Mouse (Mus musculus) hematopoietic multipotent progenitor cell, adult 10-12 weeks (in vitro differentiated cells): ENCODE results near the gene Sox15. TPM values are rescaled to one million over a fixed set of nuclear protein-coding genes. Genes with fewer than 3 reads are reported as not detected.

Experiments
- polyA plus RNA-seq: library from polyadenylated mRNA; stranded (reverse); fragments of >175 nt; gene quantifications from 2 replicates; pipeline ENCODE4 v1.2.3, GENCODE M21; 2012; ENCODE audit warnings: low replicate concordance

Sox15 gene
- 0.34 and 0.66 TPM in 2 replicates for polyA plus RNA-seq

GRCm38 (mm10) chr11:69655264-69656064, at the start of gene Sox15:
TSS of gene Sox15 (plus strand) at chr11:69655314.

GRCm38 (mm10) chr11:69605726-69606490, 49.2 kb upstream of the Sox15 start, which contains the start of gene Atp1b2:
TSS of gene Atp1b2 (minus strand) at chr11:69605942.

GRCm38 (mm10) chr11:69617805-69618204, 37.3 kb upstream of the Sox15 start, which contains the start of gene Shbg:
TSS of gene Shbg (minus strand) at chr11:69617905.

GRCm38 (mm10) chr11:69621571-69622268, 33.4 kb upstream of the Sox15 start, which contains the start of gene Sat2:
TSS of gene Sat2 (plus strand) at chr11:69622024.

GRCm38 (mm10) chr11:69632284-69633089, 22.6 kb upstream of the Sox15 start, which contains the start of gene Fxr2:
TSS of gene Fxr2 (plus strand) at chr11:69632990.

GRCm38 (mm10) chr11:69662213-69662966, 7.3 kb downstream of the Sox15 start, which contains the start of gene Mpdu1:
TSS of gene Mpdu1 (minus strand) at chr11:69662642.

GRCm38 (mm10) chr11:69665961-69666664, 11.0 kb downstream of the Sox15 start, which contains the start of gene Cd68:
TSS of gene Cd68 (minus strand) at chr11:69666153.

GRCm38 (mm10) chr11:69672211-69672706, 17.1 kb downstream of the Sox15 start, which contains the start of gene Eif4a1:
TSS of gene Eif4a1 (minus strand) at chr11:69672423.

GRCm38 (mm10) chr11:69681314-69682208, 26.4 kb downstream of the Sox15 start, which contains the start of gene Senp3:
TSS of gene Senp3 (minus strand) at chr11:69682084.

GRCm38 (mm10) chr11:69685526-69686148, 30.5 kb downstream of the Sox15 start, which contains the start of gene Tnfsf13:
TSS of gene Tnfsf13 (minus strand) at chr11:69685784.

GRCm38 (mm10) chr11:69695361-69696181, 40.5 kb downstream of the Sox15 start, which contains the start of the genes Tnfsf12 and Tnfsfm13:
TSS of gene Tnfsf12 (minus strand) at chr11:69695849.
TSS of gene Tnfsfm13 (minus strand) at chr11:69696098.

Other genes starting within 250 kb of the Sox15 start
- 124 and 254 TPM in 2 replicates for gene Kdm6b, start 241.6 kb upstream of the Sox15 start, polyA plus RNA-seq
- 0.30 and 0.55 TPM in 2 replicates for gene Dnah2, start 106.2 kb upstream of the Sox15 start, polyA plus RNA-seq
- gene Efnb3, start 95.1 kb upstream of the Sox15 start, polyA plus RNA-seq = 0.63 and 0.73 TPM in 2 replicates
- 2.2 and 18.6 TPM in 2 replicates for gene Wrap53, start 75.1 kb upstream of the Sox15 start, polyA plus RNA-seq
- gene Trp53, start 75.0 kb upstream of the Sox15 start, polyA plus RNA-seq = 109 and 132 TPM in 2 replicates
- 2.5 and 19.1 TPM in 2 replicates for gene Atp1b2, start 49.4 kb upstream of the Sox15 start, polyA plus RNA-seq
- not detected in 2 replicates for gene Shbg, start 37.4 kb upstream of the Sox15 start, polyA plus RNA-seq
- not detected in 2 replicates for gene Sat2, start 33.3 kb upstream of the Sox15 start, polyA plus RNA-seq
- gene Fxr2, start 22.3 kb upstream of the Sox15 start, polyA plus RNA-seq = 66.7 and 112 TPM in 2 replicates
- gene Mpdu1, start 7.3 kb downstream of the Sox15 start, polyA plus RNA-seq = 30.6 and 38.5 TPM in 2 replicates
- gene Cd68, start 10.8 kb downstream of the Sox15 start, polyA plus RNA-seq = 57.5 and 132 TPM in 2 replicates
- 136 and 185 TPM in 2 replicates for gene Eif4a1, start 17.1 kb downstream of the Sox15 start, polyA plus RNA-seq
- gene Senp3, start 26.8 kb downstream of the Sox15 start, polyA plus RNA-seq = 60.8 and 121 TPM in 2 replicates
- gene Tnfsf13, start 30.5 kb downstream of the Sox15 start, polyA plus RNA-seq = 2.6 and 5.5 TPM in 2 replicates
- gene Tnfsf12, start 40.5 kb downstream of the Sox15 start, polyA plus RNA-seq = 17.2 and 26.3 TPM in 2 replicates
- 5.4 and 13.6 TPM in 2 replicates for gene Tnfsfm13, start 40.8 kb downstream of the Sox15 start, polyA plus RNA-seq
- gene Polr2a, start 103.3 kb downstream of the Sox15 start, polyA plus RNA-seq = 127 and 149 TPM in 2 replicates
- not detected in 2 replicates for gene Slc35g3, start 106.7 kb downstream of the Sox15 start, polyA plus RNA-seq
- gene Zbtb4, start 110.6 kb downstream of the Sox15 start, polyA plus RNA-seq = 133 and 229 TPM in 2 replicates
- gene Chrnb1, start 140.6 kb downstream of the Sox15 start, polyA plus RNA-seq = 2.3 and 2.5 TPM in 2 replicates
- 0.86 and 1.1 TPM in 2 replicates for gene Fgf11, start 146.5 kb downstream of the Sox15 start, polyA plus RNA-seq
- 0.17 and 0.45 TPM in 2 replicates for gene Tmem102, start 150.3 kb downstream of the Sox15 start, polyA plus RNA-seq
- not detected in 2 replicates for gene Gm39566, start 160.0 kb downstream of the Sox15 start, polyA plus RNA-seq
- not detected in 2 replicates for gene Spem2, start 163.2 kb downstream of the Sox15 start, polyA plus RNA-seq
- gene Spem1, start 166.9 kb downstream of the Sox15 start, polyA plus RNA-seq = not detected in 2 replicates
- gene Nlgn2, start 182.5 kb downstream of the Sox15 start, polyA plus RNA-seq = 3.5 and 7.7 TPM in 2 replicates
- 239 and 507 TPM in 2 replicates for gene Tmem256, start 183.2 kb downstream of the Sox15 start, polyA plus RNA-seq
- 37.9 and 61.0 TPM in 2 replicates for gene Plscr3, start 191.1 kb downstream of the Sox15 start, polyA plus RNA-seq
- 1.7 TPM in 1 of 2 replicates, not detected in the other for gene Tnk1, start 203.4 kb downstream of the Sox15 start, polyA plus RNA-seq
- not detected in 2 replicates for gene Tmem95, start 222.7 kb downstream of the Sox15 start, polyA plus RNA-seq
- 3.0 and 3.7 TPM in 2 replicates for gene Kctd11, start 226.1 kb downstream of the Sox15 start, polyA plus RNA-seq
- 193 and 275 TPM in 2 replicates for gene Acap1, start 240.2 kb downstream of the Sox15 start, polyA plus RNA-seq
- gene 2810408A11Rik, start 245.7 kb downstream of the Sox15 start, polyA plus RNA-seq = 1.1 and 1.5 TPM in 2 replicates
- gene Neurl4, start 245.8 kb downstream of the Sox15 start, polyA plus RNA-seq = 67.4 and 137 TPM in 2 replicates